In the genomic region with DNA sequence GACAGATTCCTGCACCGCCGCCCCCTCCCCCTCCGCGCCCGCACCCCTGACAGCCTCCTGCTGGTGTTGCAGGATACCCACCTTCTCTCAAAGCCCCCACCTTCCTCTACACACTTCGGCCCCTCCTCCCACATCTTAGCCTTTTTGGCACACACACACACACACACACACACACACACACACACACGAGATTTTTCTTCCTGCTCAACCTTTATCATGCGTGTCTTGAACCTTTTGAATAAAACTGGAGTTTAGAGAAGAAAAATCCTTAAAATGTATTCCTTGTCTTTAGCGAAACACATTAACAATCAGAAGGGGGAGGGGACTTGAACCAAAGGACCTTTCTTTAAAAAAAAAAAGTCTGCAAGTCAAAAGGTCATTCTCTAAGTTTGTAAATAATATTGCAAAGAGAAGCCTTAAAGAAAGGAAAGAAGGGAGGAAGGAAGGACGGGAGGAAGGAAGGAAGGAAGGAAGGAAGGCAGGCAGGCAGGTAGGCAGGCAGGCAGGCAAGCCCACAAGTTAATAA, we compare ENCODE assay signal across 8 mouse cellular contexts.
A peak's percentile ranks its signal among the peaks of the same experiment; 100 is the strongest.
DNase-seq lines count a peak whose midpoint lies in the region; ATAC-seq lines count a peak whose summit lies in the region.

No protein-coding gene starts in this region.

- peaks cover 56% of the 10 kb centered on the region for H3K4me1 ChIP-seq in megakaryocyte, embryonic 14.5 days
- H3K4me1 ChIP-seq in limb, embryonic 12.5 days (replicated peaks): peaks cover 17% of the 10 kb centered on the region
- peaks cover 12% of the 10 kb centered on the region; the same call in 1 of the 2 replicates for H3K4me1 ChIP-seq in stomach, embryonic 15.5 days

- peak; percentile 72 for DNase-seq in cerebellum, adult 9-10 months
- DNase-seq in frontal cortex, postnatal 25 days (ENCODE audit: low spot score in 2 of 2): no peak
- DNase-seq in retina, embryonic 14.5 days (ENCODE audit: low spot score): no peak

- peaks cover 95% of the 10 kb centered on the region for H3K27me3 ChIP-seq in megakaryocyte, embryonic 14.5 days (replicated peaks)
- peaks cover 75% of the 10 kb centered on the region for H3K27me3 ChIP-seq in limb, embryonic 12.5 days
- peaks cover 64% of the 10 kb centered on the region for H3K27me3 ChIP-seq in stomach, embryonic 15.5 days (replicated peaks)

- peak overlapping the region; percentile 75 for H3K9ac ChIP-seq in limb, embryonic 12.5 days (replicated peaks)
- H3K9ac ChIP-seq in stomach, embryonic 15.5 days: 0 out of 2 replicates have a peak overlapping the region, but pooled peaks have one; percentile 32

- ATAC-seq in cerebellum, adult (ENCODE audit: insufficient number of reproducible peaks, low FRiP score, low TSS enrichment): no peak
- ATAC-seq in megakaryocyte, adult 5-6 weeks (ENCODE audit: poor library complexity, severe bottlenecking): no peak
- no peak for ATAC-seq in limb, embryonic 12.5 days (ENCODE audit: insufficient number of reproducible peaks, insufficient read depth, low FRiP score, low TSS enrichment, low read depth)
- ATAC-seq in stomach, embryonic 15.5 days (ENCODE audit: insufficient read depth, low FRiP score, low read depth): no peak

- H3K36me3 ChIP-seq in megakaryocyte, embryonic 14.5 days (replicated peaks; ENCODE audit: low read length): no peaks in the 10 kb centered on the region
- no peaks in the 10 kb centered on the region for H3K36me3 ChIP-seq in limb, embryonic 12.5 days
- no peaks in the 10 kb centered on the region for H3K36me3 ChIP-seq in stomach, embryonic 15.5 days

- WGBS in limb, embryonic 12.5 days: 0% methylated on average over 9 of the region's 10 CpGs
- WGBS in stomach, embryonic 15.5 days: 2% methylated on average over 10 of the region's 10 CpGs

- H3K4me3 ChIP-seq in megakaryocyte, embryonic 14.5 days (replicated peaks): peak overlapping the region; percentile 91
- peak overlapping the region; percentile 63 for H3K4me3 ChIP-seq in limb, embryonic 12.5 days (replicated peaks)
- peak overlapping the region; percentile 52 for H3K4me3 ChIP-seq in stomach, embryonic 15.5 days (replicated peaks)

- no peak overlapping the region for H3K27ac ChIP-seq in limb, embryonic 12.5 days
- H3K27ac ChIP-seq in stomach, embryonic 15.5 days: no peak overlapping the region

- H3K9me3 ChIP-seq in megakaryocyte, embryonic 14.5 days: no peaks in the 10 kb centered on the region
- H3K9me3 ChIP-seq in limb, embryonic 12.5 days: no peaks in the 10 kb centered on the region
- H3K9me3 ChIP-seq in stomach, embryonic 15.5 days: no peaks in the 10 kb centered on the region

- H3K4me2 ChIP-seq in limb, embryonic 12.5 days: peak overlapping the region; percentile 84
- H3K4me2 ChIP-seq in stomach, embryonic 15.5 days: peak overlapping the region; percentile 95
